Mouse (Mus musculus) cerebellum, adult 18-20 months (tissue): ENCODE results near the gene Olfr1104.

Source experiments
- DNase-seq, 2 experiments: peaks; one replicate each; pipeline ENCODE4 v3.0.0; 2021

Gene Olfr1104

DNA sequence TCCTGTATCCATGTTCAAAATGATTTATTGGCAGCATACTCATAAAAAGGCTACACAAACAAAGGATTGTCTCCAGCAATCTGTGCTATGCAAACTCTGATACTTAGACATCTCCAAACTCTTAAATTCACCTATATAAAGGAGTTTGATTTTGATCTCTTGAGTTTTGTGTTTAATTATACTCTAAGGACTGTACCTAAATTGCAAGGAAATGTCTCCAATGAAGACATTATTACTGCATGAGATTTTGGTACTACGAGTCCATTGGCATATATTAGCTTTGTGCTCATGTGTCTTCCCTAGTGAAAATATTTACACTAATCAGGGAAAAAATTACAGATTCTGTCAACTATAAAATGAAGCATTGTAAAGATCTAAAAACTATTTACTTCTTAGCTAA is at the start of gene Olfr1104:
TSS of gene Olfr1104 (minus strand) at position 101 of the 400 bp plus-strand sequence.
- no peak for DNase-seq

DNA sequence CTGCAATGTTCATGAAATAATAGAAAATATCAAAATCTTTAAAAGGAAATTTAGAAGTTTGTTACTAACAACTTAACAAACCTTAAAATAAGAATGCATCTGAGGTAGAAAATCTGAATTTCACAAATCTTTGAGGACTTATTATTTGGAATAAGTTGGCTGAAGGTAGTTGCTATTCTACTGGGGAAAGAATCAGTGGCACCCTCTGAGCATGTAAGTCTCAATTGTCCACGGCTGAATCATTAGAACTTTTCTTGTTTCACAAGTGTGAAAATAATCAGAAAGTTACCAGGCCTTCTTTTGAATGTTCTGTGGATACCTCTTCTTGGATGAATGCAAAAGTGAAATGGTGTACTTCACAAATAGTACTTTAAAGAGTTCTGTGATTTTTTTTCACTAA is 48.8 kb upstream of the Olfr1104 start, which contains the start of gene Olfr1107:
TSS of gene Olfr1107 (minus strand) at position 101 of the 400 bp plus-strand sequence.
- DNase-seq, result no peak

DNA sequence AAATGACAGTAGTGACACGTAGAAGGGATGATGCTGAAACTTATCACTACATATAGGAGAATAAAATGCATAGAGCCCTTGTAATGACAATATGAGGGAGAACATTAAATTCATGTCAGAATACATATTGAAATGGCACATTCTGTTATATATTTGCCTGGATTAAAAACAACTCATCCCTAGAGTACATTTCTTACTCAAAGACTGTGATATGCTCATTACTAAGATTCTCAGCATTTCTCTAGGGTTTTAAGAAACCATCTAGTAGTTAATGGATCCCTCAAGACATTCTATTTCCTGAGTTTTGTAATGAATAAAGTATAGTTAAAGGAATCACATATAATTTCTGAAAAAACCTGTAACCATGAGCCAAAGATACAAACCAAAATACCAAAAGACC is 25.3 kb upstream of the Olfr1104 start, which contains the start of gene Olfr1106:
TSS of gene Olfr1106 (minus strand) at position 101 of the 400 bp plus-strand sequence.
- DNase-seq, result no peak

- no peak for DNase-seq
Measured at GRCm38 (mm10) chr2:87036431-87036830, 9.6 kb upstream of the Olfr1104 start, which contains the start of gene Olfr1105. Olfr1105 (minus strand) TSS chr2:87036531.

DNA sequence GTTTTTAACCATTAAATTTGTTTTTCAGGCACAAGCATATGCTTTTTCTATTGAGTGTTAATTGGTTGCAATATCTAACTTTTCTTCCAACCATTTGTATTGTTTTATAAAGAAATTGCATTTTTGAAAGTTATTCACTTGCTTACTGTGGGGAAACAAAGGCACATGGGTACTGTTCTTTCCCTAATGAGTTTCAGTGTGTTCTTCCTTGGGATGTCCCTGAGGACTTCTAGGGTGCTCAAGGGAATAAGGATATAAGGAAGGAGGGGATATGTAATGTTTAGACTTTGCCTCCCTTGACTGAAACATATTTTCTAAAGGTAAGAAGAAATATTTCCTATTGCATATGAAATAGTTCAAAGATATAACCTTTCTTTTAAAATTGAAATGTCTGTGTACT is 28.8 kb downstream of the Olfr1104 start, which contains the start of gene Olfr1102:
TSS of gene Olfr1102 (plus strand) at position 301 of the 400 bp plus-strand sequence.
- DNase-seq, result no peak

GRCm38 (mm10) chr2:86991121-86991520 is 35.8 kb downstream of the Olfr1104 start, which contains the start of gene Olfr1101:
Olfr1101 (minus strand) TSS chr2:86991221.
- DNase-seq, result no peak

DNA sequence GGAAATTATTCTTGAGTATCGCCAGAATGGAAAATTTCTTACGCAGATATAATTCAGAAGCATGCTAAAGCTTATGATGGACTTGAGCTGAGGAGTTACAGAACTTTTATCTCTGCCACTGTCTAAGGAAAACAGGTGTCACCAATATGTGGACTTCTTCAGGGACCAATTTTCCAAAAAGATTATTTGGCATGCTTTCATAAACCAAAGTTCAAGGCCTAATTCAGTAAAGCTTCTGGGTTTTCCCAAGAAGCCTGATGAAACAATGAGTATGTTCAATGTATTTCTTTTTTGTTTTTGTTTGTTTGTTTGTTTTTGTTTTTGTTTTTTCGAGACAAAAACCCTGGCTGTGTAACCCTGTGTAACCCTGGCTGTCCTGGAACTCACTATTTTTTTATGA is 47.0 kb downstream of the Olfr1104 start, which contains the start of gene Olfr1100:
TSS of gene Olfr1100 (minus strand) at position 101 of the 400 bp plus-strand sequence.
- no peak for DNase-seq
